Mouse (Mus musculus): ENCODE results near the gene Usp12. TPM values are rescaled to one million over a fixed set of nuclear protein-coding genes. Genes with fewer than 3 reads are reported as not detected.

Gene Usp12
- polyA plus RNA-seq, 1 experiment from 2014 or later, result 8.6 TPM

- ATAC-seq (ENCODE audit: insufficient number of reproducible peaks, insufficient read depth, low FRiP score, low read depth), result no peak
- Histone ChIP-seq H3K9ac (ENCODE audit: low read length) (no peak overlapping the region), H3K27ac (replicated peaks in 1 of 2; ENCODE audit: control insufficient read depth in 1 of 2, insufficient read depth in 1 of 2, low read depth in 2 of 2, low read length in 2 of 2) (no peak overlapping the region), H3K4me2 (ENCODE audit: low read length) (no peak overlapping the region), H3K36me3 (ENCODE audit: control insufficient read depth, insufficient read depth, low read length) (no peaks in the 10 kb centered on the region), H3K27me3 (ENCODE audit: control insufficient read depth, insufficient read depth, low read length) (no peaks in the 10 kb centered on the region), H3K4me3 (ENCODE audit: control insufficient read depth in 1 of 2, insufficient read depth in 1 of 2, low read depth in 1 of 2, low read length in 2 of 2) (no peak overlapping the region), H3K4me1 (ENCODE audit: control insufficient read depth in 2 of 2, insufficient read depth in 2 of 2, low read length in 2 of 2) (peaks cover 8 to 10% of the 10 kb centered on the region in 2 experiments), H3K9me3 (ENCODE audit: control insufficient read depth, low read length) (no peaks in the 10 kb centered on the region)
- WGBS, result 11% methylated on average over 12 of the region's 12 CpGs
Measured at GRCm38 (mm10) chr5:146705815-146706408, 88.9 kb downstream of the Usp12 start.

- no peaks in the 10 kb centered on the region for H3K9me3 ChIP-seq (ENCODE audit: control insufficient read depth, low read length)
- no peaks in the 10 kb centered on the region for H3K27me3 ChIP-seq (ENCODE audit: control insufficient read depth, insufficient read depth, low read length)
- WGBS, result 67% methylated on average over 6 of the region's 6 CpGs
- H3K27ac ChIP-seq (replicated peaks in 1 of 2; ENCODE audit: control insufficient read depth in 1 of 2, insufficient read depth in 1 of 2, low read depth in 2 of 2, low read length in 2 of 2), result no peak overlapping the region
- ATAC-seq (ENCODE audit: insufficient number of reproducible peaks, insufficient read depth, low FRiP score, low read depth), result no peak
- H3K4me3 ChIP-seq (ENCODE audit: control insufficient read depth in 1 of 2, insufficient read depth in 1 of 2, low read depth in 1 of 2, low read length in 2 of 2), result no peak overlapping the region
- H3K9ac ChIP-seq (ENCODE audit: low read length), result no peak overlapping the region
- H3K4me2 ChIP-seq (ENCODE audit: low read length), result no peak overlapping the region
- peaks cover 8 to 10% of the 10 kb centered on the region in 2 experiments for H3K4me1 ChIP-seq (ENCODE audit: control insufficient read depth in 2 of 2, insufficient read depth in 2 of 2, low read length in 2 of 2)
- H3K36me3 ChIP-seq (ENCODE audit: control insufficient read depth, insufficient read depth, low read length), result no peaks in the 10 kb centered on the region
Measured at GRCm38 (mm10) chr5:146705411-146705810, 89.4 kb downstream of the Usp12 start.

- Histone ChIP-seq H3K27me3 (ENCODE audit: control insufficient read depth, insufficient read depth, low read length) (no peaks in the 10 kb centered on the region), H3K36me3 (ENCODE audit: control insufficient read depth, insufficient read depth, low read length) (no peaks in the 10 kb centered on the region), H3K9me3 (ENCODE audit: control insufficient read depth, low read length) (no peaks in the 10 kb centered on the region), H3K4me3 (ENCODE audit: control insufficient read depth in 1 of 2, insufficient read depth in 1 of 2, low read depth in 1 of 2, low read length in 2 of 2) (no peak overlapping the region), H3K9ac (ENCODE audit: low read length) (no peak overlapping the region), H3K27ac (replicated peaks in 1 of 2; ENCODE audit: control insufficient read depth in 1 of 2, insufficient read depth in 1 of 2, low read depth in 2 of 2, low read length in 2 of 2) (peak overlapping the region; percentile 60 to 61; a peak in 3 of 4 replicates), H3K4me1 (ENCODE audit: control insufficient read depth in 2 of 2, insufficient read depth in 2 of 2, low read length in 2 of 2) (peaks cover 8 to 10% of the 10 kb centered on the region in 2 experiments), H3K4me2 (ENCODE audit: low read length) (no peak overlapping the region)
- 93% methylated on average over 4 of the region's 4 CpGs for WGBS
- no peak for ATAC-seq (ENCODE audit: insufficient number of reproducible peaks, insufficient read depth, low FRiP score, low read depth)
Measured at GRCm38 (mm10) chr5:146704241-146704640, 90.6 kb downstream of the Usp12 start.

- Histone ChIP-seq H3K9ac (ENCODE audit: low read length) (no peak overlapping the region), H3K9me3 (ENCODE audit: control insufficient read depth, low read length) (no peaks in the 10 kb centered on the region), H3K27ac (replicated peaks in 1 of 2; ENCODE audit: control insufficient read depth in 1 of 2, insufficient read depth in 1 of 2, low read depth in 2 of 2, low read length in 2 of 2) (peak overlapping the region; percentile 60 to 61; a peak in 3 of 4 replicates), H3K4me2 (ENCODE audit: low read length) (no peak overlapping the region), H3K36me3 (ENCODE audit: control insufficient read depth, insufficient read depth, low read length) (no peaks in the 10 kb centered on the region), H3K4me1 (ENCODE audit: control insufficient read depth in 2 of 2, insufficient read depth in 2 of 2, low read length in 2 of 2) (peaks cover 8 to 10% of the 10 kb centered on the region in 2 experiments), H3K27me3 (ENCODE audit: control insufficient read depth, insufficient read depth, low read length) (no peaks in the 10 kb centered on the region), H3K4me3 (ENCODE audit: control insufficient read depth in 1 of 2, insufficient read depth in 1 of 2, low read depth in 1 of 2, low read length in 2 of 2) (no peak overlapping the region)
- WGBS, result 17% methylated on average over 8 of the region's 8 CpGs
- peak; percentile 51 for ATAC-seq (ENCODE audit: insufficient number of reproducible peaks, insufficient read depth, low FRiP score, low read depth)
Measured at GRCm38 (mm10) chr5:146703710-146704121, 91.1 kb downstream of the Usp12 start.

GRCm38 (mm10) chr5:146700099-146700498 lies 94.7 kb downstream of the Usp12 start:
- no peaks in the 10 kb centered on the region for H3K27me3 ChIP-seq (ENCODE audit: control insufficient read depth, insufficient read depth, low read length)
- H3K9me3 ChIP-seq (ENCODE audit: control insufficient read depth, low read length), result no peaks in the 10 kb centered on the region
- no peak overlapping the region for H3K4me2 ChIP-seq (ENCODE audit: low read length)
- no peak overlapping the region for H3K9ac ChIP-seq (ENCODE audit: low read length)
- 70% methylated on average over 10 of the region's 10 CpGs for WGBS
- H3K36me3 ChIP-seq (ENCODE audit: control insufficient read depth, insufficient read depth, low read length), result no peaks in the 10 kb centered on the region
- ATAC-seq (ENCODE audit: insufficient number of reproducible peaks, insufficient read depth, low FRiP score, low read depth), result no peak
- peaks cover 9 to 10% of the 10 kb centered on the region in 2 experiments for H3K4me1 ChIP-seq (ENCODE audit: control insufficient read depth in 2 of 2, insufficient read depth in 2 of 2, low read length in 2 of 2)
- H3K27ac ChIP-seq (replicated peaks in 1 of 2; ENCODE audit: control insufficient read depth in 1 of 2, insufficient read depth in 1 of 2, low read depth in 2 of 2, low read length in 2 of 2), result no peak overlapping the region
- no peak overlapping the region for H3K4me3 ChIP-seq (ENCODE audit: control insufficient read depth in 1 of 2, insufficient read depth in 1 of 2, low read depth in 1 of 2, low read length in 2 of 2)

- ATAC-seq (ENCODE audit: insufficient number of reproducible peaks, insufficient read depth, low FRiP score, low read depth), result no peak
- 50% methylated on average over 4 of the region's 4 CpGs for WGBS
- Histone ChIP-seq H3K4me3 (ENCODE audit: control insufficient read depth in 1 of 2, insufficient read depth in 1 of 2, low read depth in 1 of 2, low read length in 2 of 2) (no peak overlapping the region), H3K9me3 (ENCODE audit: control insufficient read depth, low read length) (no peaks in the 10 kb centered on the region), H3K4me1 (ENCODE audit: control insufficient read depth in 2 of 2, insufficient read depth in 2 of 2, low read length in 2 of 2) (peaks cover 9 to 10% of the 10 kb centered on the region in 2 experiments), H3K9ac (ENCODE audit: low read length) (no peak overlapping the region), H3K4me2 (ENCODE audit: low read length) (no peak overlapping the region), H3K27ac (replicated peaks in 1 of 2; ENCODE audit: control insufficient read depth in 1 of 2, insufficient read depth in 1 of 2, low read depth in 2 of 2, low read length in 2 of 2) (no peak overlapping the region), H3K27me3 (ENCODE audit: control insufficient read depth, insufficient read depth, low read length) (no peaks in the 10 kb centered on the region), H3K36me3 (ENCODE audit: control insufficient read depth, insufficient read depth, low read length) (no peaks in the 10 kb centered on the region)
Measured at GRCm38 (mm10) chr5:146699433-146700019, 95.3 kb downstream of the Usp12 start.

GRCm38 (mm10) chr5:146695543-146695942 lies 99.3 kb downstream of the Usp12 start:
- 65% methylated on average over 5 of the region's 5 CpGs for WGBS
- no peaks in the 10 kb centered on the region for H3K36me3 ChIP-seq (ENCODE audit: control insufficient read depth, insufficient read depth, low read length)
- no peaks in the 10 kb centered on the region for H3K9me3 ChIP-seq (ENCODE audit: control insufficient read depth, low read length)
- no peak overlapping the region for H3K4me2 ChIP-seq (ENCODE audit: low read length)
- peaks cover 8 to 12% of the 10 kb centered on the region in 2 experiments; a peak in 3 of 4 replicates for H3K4me1 ChIP-seq (ENCODE audit: control insufficient read depth in 2 of 2, insufficient read depth in 2 of 2, low read length in 2 of 2)
- no peak overlapping the region for H3K9ac ChIP-seq (ENCODE audit: low read length)
- ATAC-seq (ENCODE audit: insufficient number of reproducible peaks, insufficient read depth, low FRiP score, low read depth), result no peak
- no peak overlapping the region for H3K4me3 ChIP-seq (ENCODE audit: control insufficient read depth in 1 of 2, insufficient read depth in 1 of 2, low read depth in 1 of 2, low read length in 2 of 2)
- no peak overlapping the region for H3K27ac ChIP-seq (replicated peaks in 1 of 2; ENCODE audit: control insufficient read depth in 1 of 2, insufficient read depth in 1 of 2, low read depth in 2 of 2, low read length in 2 of 2)
- H3K27me3 ChIP-seq (ENCODE audit: control insufficient read depth, insufficient read depth, low read length), result no peaks in the 10 kb centered on the region

Data from heart, embryonic 14.5 days (tissue).